Mouse (Mus musculus): ENCODE results near the gene Hspa1b. TPM values are rescaled to one million over a fixed set of nuclear protein-coding genes. Genes with fewer than 3 reads are reported as not detected.

Gene Hspa1b
- polyA plus RNA-seq (2015; fragmentation: Nextera tagmentation; extraction: Ambion mirVana) = 1.4 and 1.6 TPM in 2 replicates

GRCm38 (mm10) chr17:34959130-34959778 lies at the start of gene Hspa1b:
TSS of gene Hspa1b (minus strand) at chr17:34959238.

GRCm38 (mm10) chr17:35000717-35001451 lies 41.8 kb upstream of the Hspa1b start, which contains the start of gene Vars:
TSS of gene Vars (plus strand) at chr17:35000987.

GRCm38 (mm10) chr17:34981690-34982180 lies 22.7 kb upstream of the Hspa1b start, which contains the start of gene Lsm2:
TSS of gene Lsm2 (plus strand) at chr17:34981862.

DNA sequence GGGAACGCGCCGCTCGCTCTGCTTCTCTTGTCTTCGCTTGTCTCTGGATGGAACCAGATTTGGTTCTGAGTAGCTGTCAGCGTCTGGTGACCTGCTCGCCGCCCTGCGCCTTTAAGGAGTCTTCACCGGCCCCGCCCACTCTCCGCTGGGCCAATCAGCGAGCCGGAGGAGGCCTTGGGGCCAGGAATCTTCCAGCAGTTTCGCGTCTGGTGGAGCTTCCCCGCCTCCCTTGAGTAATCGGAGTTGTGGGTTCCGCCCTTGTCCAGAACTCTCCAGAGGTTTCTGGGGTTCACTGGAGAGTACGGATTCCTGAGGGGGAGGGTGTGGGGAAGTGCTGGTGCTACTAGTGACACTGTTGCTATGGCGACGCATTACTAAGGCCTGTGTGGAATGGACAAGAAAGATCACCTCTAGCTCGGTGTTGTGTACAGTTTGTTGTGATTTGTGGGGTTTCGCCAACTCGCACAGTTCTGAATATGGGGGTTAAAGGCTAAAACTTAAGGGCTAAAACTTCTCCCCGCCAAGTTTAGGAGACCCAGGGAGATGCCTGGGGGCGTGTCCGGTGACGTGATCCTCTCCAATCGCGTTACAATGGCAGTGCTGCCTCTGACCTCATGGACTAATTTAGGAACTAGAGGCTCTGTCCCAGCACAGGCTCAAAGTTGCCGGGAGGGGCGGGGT lies 13.2 kb upstream of the Hspa1b start, which contains the start of the genes Hspa1a and Hspa1l:
TSS of gene Hspa1a (minus strand) at position 88 of the 681 bp plus-strand sequence.
TSS of gene Hspa1l (plus strand) at position 635 of the 681 bp plus-strand sequence.

GRCm38 (mm10) chr17:34969822-34970221 lies 10.8 kb upstream of the Hspa1b start, which contains the start of gene Gm20481:
TSS of gene Gm20481 (plus strand) at chr17:34969912.

GRCm38 (mm10) chr17:34931061-34931734 lies 27.8 kb downstream of the Hspa1b start, which contains the start of gene Neu1:
TSS of gene Neu1 (plus strand) at chr17:34931253.

GRCm38 (mm10) chr17:34913930-34914665 lies 44.9 kb downstream of the Hspa1b start, which contains the start of gene Slc44a4:
TSS of gene Slc44a4 (plus strand) at chr17:34914466.

Other genes with a start within 250 kb of the Hspa1b start
- gene C4b, start 215.4 kb downstream of the Hspa1b start, polyA plus RNA-seq (2015; fragmentation: Nextera tagmentation; extraction: Ambion mirVana) = 182 and 224 TPM in 2 replicates
- 2,316 and 6,586 TPM in 2 replicates for gene Cyp21a1, start 154.7 kb downstream of the Hspa1b start, polyA plus RNA-seq (2015; fragmentation: Nextera tagmentation; extraction: Ambion mirVana)
- gene Stk19, start 122.3 kb downstream of the Hspa1b start, polyA plus RNA-seq (2015; fragmentation: Nextera tagmentation; extraction: Ambion mirVana) = 37.9 and 41.1 TPM in 2 replicates
- gene Dxo, start 122.2 kb downstream of the Hspa1b start, polyA plus RNA-seq (2015; fragmentation: Nextera tagmentation; extraction: Ambion mirVana) = 34.6 and 62.4 TPM in 2 replicates
- 23.8 and 36.5 TPM in 2 replicates for gene Skiv2l, start 109.0 kb downstream of the Hspa1b start, polyA plus RNA-seq (2015; fragmentation: Nextera tagmentation; extraction: Ambion mirVana)
- 56.9 and 73.9 TPM in 2 replicates for gene Nelfe, start 108.8 kb downstream of the Hspa1b start, polyA plus RNA-seq (2015; fragmentation: Nextera tagmentation; extraction: Ambion mirVana)
- 27.2 and 40.8 TPM in 2 replicates for gene Cfb, start 96.7 kb downstream of the Hspa1b start, polyA plus RNA-seq (2015; fragmentation: Nextera tagmentation; extraction: Ambion mirVana)
- gene Zbtb12, start 79.8 kb downstream of the Hspa1b start, polyA plus RNA-seq (2015; fragmentation: Nextera tagmentation; extraction: Ambion mirVana) = 1.6 and 1.9 TPM in 2 replicates
- not detected in 2 replicates for gene Gm20547, start 77.2 kb downstream of the Hspa1b start, polyA plus RNA-seq (2015; fragmentation: Nextera tagmentation; extraction: Ambion mirVana)
- gene C2, start 61.0 kb downstream of the Hspa1b start, polyA plus RNA-seq (2015; fragmentation: Nextera tagmentation; extraction: Ambion mirVana) = 37.4 and 41.0 TPM in 2 replicates
- 45.4 and 52.6 TPM in 2 replicates for gene Ehmt2, start 60.8 kb downstream of the Hspa1b start, polyA plus RNA-seq (2015; fragmentation: Nextera tagmentation; extraction: Ambion mirVana)
- gene Slc44a4, start 44.8 kb downstream of the Hspa1b start, polyA plus RNA-seq (2015; fragmentation: Nextera tagmentation; extraction: Ambion mirVana) = 1.1 TPM in 2 replicates
- 24.3 and 32.3 TPM in 2 replicates for gene Neu1, start 28.0 kb downstream of the Hspa1b start, polyA plus RNA-seq (2015; fragmentation: Nextera tagmentation; extraction: Ambion mirVana)
- gene Gm20481, start 10.7 kb upstream of the Hspa1b start, polyA plus RNA-seq (2015; fragmentation: Nextera tagmentation; extraction: Ambion mirVana) = not detected in 2 replicates
- gene Hspa1a, start 12.9 kb upstream of the Hspa1b start, polyA plus RNA-seq (2015; fragmentation: Nextera tagmentation; extraction: Ambion mirVana) = 11.8 and 21.4 TPM in 2 replicates
- 0.11 and 0.17 TPM in 2 replicates for gene Hspa1l, start 13.5 kb upstream of the Hspa1b start, polyA plus RNA-seq (2015; fragmentation: Nextera tagmentation; extraction: Ambion mirVana)
- 62.8 and 87.8 TPM in 2 replicates for gene Lsm2, start 22.6 kb upstream of the Hspa1b start, polyA plus RNA-seq (2015; fragmentation: Nextera tagmentation; extraction: Ambion mirVana)
- gene Vars, start 41.7 kb upstream of the Hspa1b start, polyA plus RNA-seq (2015; fragmentation: Nextera tagmentation; extraction: Ambion mirVana) = 31.9 and 37.8 TPM in 2 replicates
- 0.21 and 0.35 TPM in 2 replicates for gene Vwa7, start 57.3 kb upstream of the Hspa1b start, polyA plus RNA-seq (2015; fragmentation: Nextera tagmentation; extraction: Ambion mirVana)
- gene Sapcd1, start 68.8 kb upstream of the Hspa1b start, polyA plus RNA-seq (2015; fragmentation: Nextera tagmentation; extraction: Ambion mirVana) = 4.2 and 6.4 TPM in 2 replicates
- gene Msh5, start 87.5 kb upstream of the Hspa1b start, polyA plus RNA-seq (2015; fragmentation: Nextera tagmentation; extraction: Ambion mirVana) = 2.5 and 3.4 TPM in 2 replicates
- gene Clic1, start 90.7 kb upstream of the Hspa1b start, polyA plus RNA-seq (2015; fragmentation: Nextera tagmentation; extraction: Ambion mirVana) = 309 and 357 TPM in 2 replicates
- gene Ddah2, start 99.8 kb upstream of the Hspa1b start, polyA plus RNA-seq (2015; fragmentation: Nextera tagmentation; extraction: Ambion mirVana) = 134 and 219 TPM in 2 replicates
- 0.19 and 0.61 TPM in 2 replicates for gene Ly6g6c, start 106.2 kb upstream of the Hspa1b start, polyA plus RNA-seq (2015; fragmentation: Nextera tagmentation; extraction: Ambion mirVana)
- 0.55 and 0.69 TPM in 2 replicates for gene Mpig6b, start 106.9 kb upstream of the Hspa1b start, polyA plus RNA-seq (2015; fragmentation: Nextera tagmentation; extraction: Ambion mirVana)
- 0.12 and 0.55 TPM in 2 replicates for gene Ly6g6e, start 117.7 kb upstream of the Hspa1b start, polyA plus RNA-seq (2015; fragmentation: Nextera tagmentation; extraction: Ambion mirVana)
- gene Ly6g6d, start 118.8 kb upstream of the Hspa1b start, polyA plus RNA-seq (2015; fragmentation: Nextera tagmentation; extraction: Ambion mirVana) = 1.4 and 2.1 TPM in 2 replicates
- 0.22 and 0.73 TPM in 2 replicates for gene Ly6g6f, start 126.4 kb upstream of the Hspa1b start, polyA plus RNA-seq (2015; fragmentation: Nextera tagmentation; extraction: Ambion mirVana)
- gene Abhd16a, start 130.0 kb upstream of the Hspa1b start, polyA plus RNA-seq (2015; fragmentation: Nextera tagmentation; extraction: Ambion mirVana) = 94.1 and 104 TPM in 2 replicates
- not detected in 2 replicates for gene Ly6g5c, start 149.0 kb upstream of the Hspa1b start, polyA plus RNA-seq (2015; fragmentation: Nextera tagmentation; extraction: Ambion mirVana)
- 0.30 and 0.47 TPM in 2 replicates for gene Ly6g5b, start 156.2 kb upstream of the Hspa1b start, polyA plus RNA-seq (2015; fragmentation: Nextera tagmentation; extraction: Ambion mirVana)
- 14.4 and 16.6 TPM in 2 replicates for gene Gpank1, start 162.2 kb upstream of the Hspa1b start, polyA plus RNA-seq (2015; fragmentation: Nextera tagmentation; extraction: Ambion mirVana)
- 161 and 223 TPM in 2 replicates for gene Csnk2b, start 162.8 kb upstream of the Hspa1b start, polyA plus RNA-seq (2015; fragmentation: Nextera tagmentation; extraction: Ambion mirVana)
- gene D17H6S53E, start 167.1 kb upstream of the Hspa1b start, polyA plus RNA-seq (2015; fragmentation: Nextera tagmentation; extraction: Ambion mirVana) = 8.9 and 11.5 TPM in 2 replicates
- gene Apom, start 172.8 kb upstream of the Hspa1b start, polyA plus RNA-seq (2015; fragmentation: Nextera tagmentation; extraction: Ambion mirVana) = 26.8 and 40.5 TPM in 2 replicates
- gene Bag6, start 175.9 kb upstream of the Hspa1b start, polyA plus RNA-seq (2015; fragmentation: Nextera tagmentation; extraction: Ambion mirVana) = 40.7 and 47.0 TPM in 2 replicates
- 64.0 and 83.9 TPM in 2 replicates for gene Prrc2a, start 205.7 kb upstream of the Hspa1b start, polyA plus RNA-seq (2015; fragmentation: Nextera tagmentation; extraction: Ambion mirVana)
- 28.3 and 48.7 TPM in 2 replicates for gene Aif1, start 216.8 kb upstream of the Hspa1b start, polyA plus RNA-seq (2015; fragmentation: Nextera tagmentation; extraction: Ambion mirVana)
- 25.5 and 35.9 TPM in 2 replicates for gene Lst1, start 229.2 kb upstream of the Hspa1b start, polyA plus RNA-seq (2015; fragmentation: Nextera tagmentation; extraction: Ambion mirVana)
- gene Ltb, start 235.2 kb upstream of the Hspa1b start, polyA plus RNA-seq (2015; fragmentation: Nextera tagmentation; extraction: Ambion mirVana) = 2.1 and 4.4 TPM in 2 replicates
- gene Tnf, start 242.8 kb upstream of the Hspa1b start, polyA plus RNA-seq (2015; fragmentation: Nextera tagmentation; extraction: Ambion mirVana) = 0.26 and 0.39 TPM in 2 replicates
- 0.09 and 0.25 TPM in 2 replicates for gene Lta, start 246.1 kb upstream of the Hspa1b start, polyA plus RNA-seq (2015; fragmentation: Nextera tagmentation; extraction: Ambion mirVana)